8 mouse cellular contexts compared by ENCODE assay signal in genomic region chr1:64957021-64957489, GRCm38 (mm10). TPM values are rescaled to one million over a fixed set of nuclear protein-coding genes. Genes with fewer than 3 reads are reported as not detected.
DNase-seq lines count a peak whose midpoint lies in the region; ATAC-seq and TF ChIP-seq lines count a peak whose summit lies in the region.

No protein-coding gene starts in this region.

- peak overlapping the region; percentile 89 for H3K4me3 ChIP-seq in heart, embryonic 13.5 days
- H3K4me3 ChIP-seq in MEL (ENCODE audit: control insufficient read depth in 1 of 2, insufficient read depth in 1 of 2, low read depth in 2 of 2, low read length in 2 of 2): peak overlapping the region; percentile 49 to 75

- H3K36me3 ChIP-seq in heart, embryonic 13.5 days: no peaks in the 10 kb centered on the region
- no peaks in the 10 kb centered on the region; a peak in 1 of 4 replicates for H3K36me3 ChIP-seq in MEL (ENCODE audit: control insufficient read depth in 1 of 2, insufficient read depth in 2 of 2, low read length in 2 of 2)

- no peaks in the 10 kb centered on the region for H3K9me3 ChIP-seq in heart, embryonic 13.5 days
- H3K9me3 ChIP-seq in MEL (replicated peaks; ENCODE audit: insufficient read depth, low read length): no peaks in the 10 kb centered on the region

- ATAC-seq in heart, embryonic 13.5 days (ENCODE audit: extremely low read depth, insufficient number of reproducible peaks, low FRiP score, low TSS enrichment): no peak
- ATAC-seq in granulocyte monocyte progenitor cell, adult 5-6 weeks (replicated peaks; ENCODE audit: poor library complexity, severe bottlenecking): peak; percentile 52
- ATAC-seq in megakaryocyte, adult 5-6 weeks (ENCODE audit: poor library complexity, severe bottlenecking): peak; percentile 38

- H3K27me3 ChIP-seq in heart, embryonic 13.5 days (replicated peaks): no peaks in the 10 kb centered on the region
- no peaks in the 10 kb centered on the region; a peak in 1 of 4 replicates for H3K27me3 ChIP-seq in MEL (ENCODE audit: control insufficient read depth in 1 of 2, insufficient read depth in 2 of 2, low read length in 2 of 2)

- peaks cover 3% of the 10 kb centered on the region; the same call in 1 of the 2 replicates for H3K4me1 ChIP-seq in heart, embryonic 13.5 days
- H3K4me1 ChIP-seq in MEL (ENCODE audit: control insufficient read depth in 1 of 2, insufficient read depth in 2 of 2, low read length in 2 of 2): peaks cover 0 to 3% of the 10 kb centered on the region in 2 experiments; a peak in 2 of 4 replicates

- H3K9ac ChIP-seq in heart, embryonic 13.5 days: peak overlapping the region; percentile 94
- H3K9ac ChIP-seq in MEL (ENCODE audit: control insufficient read depth, low read depth, low read length, poor library complexity, severe bottlenecking): peak overlapping the region; percentile 40; the same call in 1 of the 2 replicates

- peak overlapping the region; percentile 74 for H3K4me2 ChIP-seq in heart, embryonic 13.5 days

- no peak for TF ChIP-seq RAD21 in MEL (IDR thresholded peaks at IDR 0.05; ENCODE audit: low read depth, low read length)

- TF ChIP-seq POLR2A in MEL (IDR thresholded peaks at IDR 0.05; ENCODE audit: control insufficient read depth in 1 of 2, insufficient read depth in 1 of 2, low read depth in 1 of 2, low read length in 2 of 2, poor library complexity in 1 of 2): no peak

- TF ChIP-seq EP300 in MEL (IDR thresholded peaks at IDR 0.05; ENCODE audit: low read depth in 1 of 2, low read length in 2 of 2): no peak

- peak overlapping the region; percentile 34; the same call in 1 of the 2 replicates for H3K27ac ChIP-seq in heart, embryonic 13.5 days (replicated peaks)
- no peak overlapping the region for H3K27ac ChIP-seq in MEL (ENCODE audit: control insufficient read depth, low read depth, low read length)

- no peak for TF ChIP-seq CTCF in MEL (IDR thresholded peaks at IDR 0.05 in 2 of 3, conservative IDR thresholded peaks at IDR 0.05 in 1 of 3; ENCODE audit: control insufficient read depth in 1 of 3, insufficient read depth in 1 of 3, low read depth in 2 of 3, low read length in 3 of 3, poor library complexity in 1 of 3, severe bottlenecking in 1 of 3)

- 52% methylated on average over 8 of the region's 8 CpGs for WGBS in heart, embryonic 13.5 days

- no peak for DNase-seq in heart, adult 9 months (ENCODE audit: low spot score in 2 of 2)
- no peak for DNase-seq in MEL (ENCODE audit: low read depth, low spot score)
- DNase-seq in thymus, postnatal 36 days: no peak
- DNase-seq in ovary, postnatal 36 days (ENCODE audit: low spot score): no peak
- no peak for DNase-seq in gastrocnemius, adult 8-10 months (ENCODE audit: low spot score in 2 of 2)

- peaks cover 2% of the 10 kb centered on the region; the same call in 1 of the 2 replicates for H3K79me2 ChIP-seq in MEL (ENCODE audit: control insufficient read depth, insufficient read depth, low read length, poor library complexity)

TF ChIP-seq in MEL, 35 proteins besides CTCF, POLR2A, EP300 and RAD21:
- TF ChIP-seq MAX (IDR thresholded peaks at IDR 0.05; ENCODE audit: low read length) (0 out of 2 replicates have a peak, but pooled peaks have one; percentile 13), MAFK (IDR thresholded peaks at IDR 0.05; ENCODE audit: borderline replicate concordance, low read depth, low read length) (no peak)

RNA-seq across cellular contexts. Expression of gene Plekhm3, which starts 0.4 kb away (rescaled TPM):
- 6.4 and 6.9 TPM in 2 replicates for polyA plus RNA-seq in heart, embryonic 13.5 days (2015; fragmentation: Nextera tagmentation; extraction: Ambion mirVana)
- 1.7 and 1.8 TPM in 2 replicates for total RNA-seq in MEL (2012; rRNA removed)
- polyA plus RNA-seq in MEL (2012; ENCODE audit: insufficient read depth in 1 of 2, insufficient read length in 2 of 2, low read depth in 1 of 2, low replicate concordance in 2 of 2, missing spikeins in 1 of 2): 1 to 10 TPM in 1 of 2 experiments, not detected in 1; 2.0 TPM
- total RNA-seq in granulocyte monocyte progenitor cell, adult 5-6 weeks (2014; fragmentation: Nextera tagmentation): 12.5 and 13.5 TPM in 2 replicates
- 5.4 and 8.5 TPM in 2 replicates for total RNA-seq in granulocyte monocyte progenitor cell, adult 5-6 weeks (2017)
- total RNA-seq in megakaryocyte, adult 5-6 weeks (2015): 38.5 and 40.6 TPM in 2 replicates
- total RNA-seq in megakaryocyte, adult 5-6 weeks (2017): 26.4 and 39.1 TPM in 2 replicates
- 1 to 10 TPM; 8.0 to 9.4 (median 9.3) TPM for total RNA-seq in gastrocnemius, adult 8-10 months (2022)
